Mouse (Mus musculus) heart, postnatal 4 days (tissue): ENCODE data around the gene Gstt4. TPM values are rescaled to one million over a fixed set of nuclear protein-coding genes. Genes with fewer than 3 reads are reported as not detected.
"Not testable (repeated sequence)": the region's sequence is repeated elsewhere in the genome, so short reads cannot be mapped to it uniquely, and the experiment has no call there.

Source experiments
- DNase-seq: peaks from one replicate; pipeline ENCODE4 v3.0.0; 2021
- total RNA-seq, 2 experiments: library from RNA; stranded (reverse); gene quantifications; 2 replicates each; pipeline ENCODE4 v1.2.3; 2021

The Gstt4 gene
- not detected for total RNA-seq

GRCm38 (mm10) chr10:75822443-75822842, at the start of gene Gstt4:
TSS of gene Gstt4 (minus strand) at chr10:75822543.
- DNase-seq: no peak

GRCm38 (mm10) chr10:75861587-75861986, 39.2 kb upstream of the Gstt4 start:
- DNase-seq: no peak

- DNase-seq: peak; percentile 69
Observed at GRCm38 (mm10) chr10:75860746-75861145, 38.4 kb upstream of the Gstt4 start.

- peak; percentile 90 for DNase-seq
Observed at GRCm38 (mm10) chr10:75859786-75860470, 37.6 kb upstream of the Gstt4 start, which contains the start of gene Mif. TSS of gene Mif (minus strand) at chr10:75860240.

GRCm38 (mm10) chr10:75859107-75859746, 36.9 kb upstream of the Gstt4 start:
- DNase-seq: peak; percentile 34

GRCm38 (mm10) chr10:75857598-75857997, 35.3 kb upstream of the Gstt4 start:
- DNase-seq: no peak

- DNase-seq: no peak
Observed at GRCm38 (mm10) chr10:75856976-75857375, 34.6 kb upstream of the Gstt4 start.

GRCm38 (mm10) chr10:75856155-75856907, 34.0 kb upstream of the Gstt4 start:
- no peak for DNase-seq

GRCm38 (mm10) chr10:75855416-75855981, 33.2 kb upstream of the Gstt4 start:
- no peak for DNase-seq

GRCm38 (mm10) chr10:75854791-75855190, 32.4 kb upstream of the Gstt4 start:
- DNase-seq: no peak

- no peak for DNase-seq
Observed at GRCm38 (mm10) chr10:75854096-75854495, 31.8 kb upstream of the Gstt4 start.

GRCm38 (mm10) chr10:75853452-75853851, 31.1 kb upstream of the Gstt4 start:
- peak; percentile 89 for DNase-seq

GRCm38 (mm10) chr10:75852539-75853125, 30.3 kb upstream of the Gstt4 start:
- DNase-seq: no peak

- no peak for DNase-seq
Observed at GRCm38 (mm10) chr10:75851681-75852080, 29.3 kb upstream of the Gstt4 start.

- DNase-seq: no peak
Observed at GRCm38 (mm10) chr10:75851076-75851475, 28.7 kb upstream of the Gstt4 start.

GRCm38 (mm10) chr10:75848382-75848781, 26.0 kb upstream of the Gstt4 start:
- DNase-seq: no peak

GRCm38 (mm10) chr10:75845306-75845930, 23.1 kb upstream of the Gstt4 start:
- no peak for DNase-seq

- DNase-seq: no peak
Observed at GRCm38 (mm10) chr10:75844800-75845199, 22.5 kb upstream of the Gstt4 start.

GRCm38 (mm10) chr10:75843898-75844297, 21.6 kb upstream of the Gstt4 start:
- not testable (repeated sequence) for DNase-seq

- no peak for DNase-seq
Observed at GRCm38 (mm10) chr10:75839092-75839491, 16.7 kb upstream of the Gstt4 start.

GRCm38 (mm10) chr10:75837248-75837759, 15.0 kb upstream of the Gstt4 start, which contains the start of gene Gstt2:
TSS of gene Gstt2 (minus strand) at chr10:75837424.
- DNase-seq: peak; percentile 95
